Mouse (Mus musculus): ENCODE data around the gene Bivm. TPM values are rescaled to one million over a fixed set of nuclear protein-coding genes. Genes with fewer than 3 reads are reported as not detected.

Bivm gene
- 24.4 TPM for polyA plus RNA-seq (2014; fragmentation: Illumina TruSeq; extraction: RNeasy Lipid Tissue Mini Kit (QIAGEN cat#74804); ENCODE audit: low read depth, low replicate concordance)

DNA sequence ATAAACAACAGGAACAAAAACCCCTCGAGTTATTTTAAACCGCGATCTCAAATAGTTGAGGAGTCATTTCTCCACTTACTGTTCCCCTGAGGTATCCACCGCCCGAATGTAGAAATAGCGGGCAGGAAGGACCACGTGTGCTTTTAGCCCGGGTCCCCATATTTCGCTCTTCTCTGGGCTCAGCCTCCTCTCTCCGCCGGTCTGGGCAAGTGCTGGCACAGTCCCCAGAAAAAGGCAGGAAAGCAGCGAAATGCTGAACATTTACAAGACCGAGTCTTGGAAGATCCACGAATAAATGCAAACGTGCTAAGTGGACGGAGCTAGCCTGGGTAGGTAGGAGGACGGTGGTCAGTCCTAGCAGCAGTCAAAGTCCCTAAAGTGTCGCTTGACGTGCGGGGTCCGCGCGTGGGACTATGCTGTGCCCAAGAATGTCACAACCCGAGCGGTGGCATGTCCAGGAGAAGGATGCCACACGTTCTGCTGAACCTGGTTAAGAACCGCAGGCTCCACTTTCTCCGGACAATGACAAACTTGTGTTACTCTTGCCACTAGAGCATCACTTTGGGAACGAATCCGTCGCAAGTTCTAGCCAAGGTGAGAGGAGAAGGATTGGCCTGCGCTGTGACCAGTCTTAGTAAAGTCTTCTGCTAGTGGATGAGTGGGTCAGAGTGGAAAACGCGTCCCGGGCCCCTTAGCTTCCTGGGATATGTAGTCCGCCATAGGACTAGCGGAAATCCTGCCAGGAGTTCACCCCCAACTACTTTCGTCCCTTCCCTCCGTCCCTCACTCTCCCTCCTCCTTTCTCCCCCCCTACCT lies at the start of gene Bivm, which contains the start of gene Kdelc1:
Gene Bivm (plus strand): TSS at position 719 of the 816 bp plus-strand sequence.
Gene Kdelc1 (minus strand): TSS at position 570 of the 816 bp plus-strand sequence.

DNA sequence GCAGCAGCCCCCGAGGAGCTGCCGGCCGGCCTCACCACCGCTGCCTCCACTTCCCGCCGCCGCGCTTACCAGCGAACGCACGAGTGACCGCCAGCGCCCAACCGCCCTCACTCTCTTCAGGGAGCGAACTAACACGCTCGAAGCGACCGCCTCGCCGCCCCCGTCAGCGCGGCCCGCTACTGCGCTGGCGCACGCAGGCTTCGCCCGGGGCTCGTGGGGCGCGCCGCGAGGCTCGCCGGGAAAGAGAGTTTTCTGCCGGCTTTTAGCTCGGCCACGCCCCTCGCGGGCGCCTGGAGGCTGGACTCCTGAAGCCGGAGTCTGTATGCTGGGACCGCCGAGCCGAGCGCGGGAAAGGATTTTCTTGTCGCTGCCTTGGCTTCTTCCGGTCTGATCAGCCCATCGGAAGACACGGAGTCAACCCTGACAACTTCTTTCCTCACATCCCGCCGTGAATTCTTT lies 16.5 kb upstream of the Bivm start, which contains the start of gene Tex30:
Gene Tex30 (minus strand): TSS at position 183 of the 459 bp plus-strand sequence.

DNA sequence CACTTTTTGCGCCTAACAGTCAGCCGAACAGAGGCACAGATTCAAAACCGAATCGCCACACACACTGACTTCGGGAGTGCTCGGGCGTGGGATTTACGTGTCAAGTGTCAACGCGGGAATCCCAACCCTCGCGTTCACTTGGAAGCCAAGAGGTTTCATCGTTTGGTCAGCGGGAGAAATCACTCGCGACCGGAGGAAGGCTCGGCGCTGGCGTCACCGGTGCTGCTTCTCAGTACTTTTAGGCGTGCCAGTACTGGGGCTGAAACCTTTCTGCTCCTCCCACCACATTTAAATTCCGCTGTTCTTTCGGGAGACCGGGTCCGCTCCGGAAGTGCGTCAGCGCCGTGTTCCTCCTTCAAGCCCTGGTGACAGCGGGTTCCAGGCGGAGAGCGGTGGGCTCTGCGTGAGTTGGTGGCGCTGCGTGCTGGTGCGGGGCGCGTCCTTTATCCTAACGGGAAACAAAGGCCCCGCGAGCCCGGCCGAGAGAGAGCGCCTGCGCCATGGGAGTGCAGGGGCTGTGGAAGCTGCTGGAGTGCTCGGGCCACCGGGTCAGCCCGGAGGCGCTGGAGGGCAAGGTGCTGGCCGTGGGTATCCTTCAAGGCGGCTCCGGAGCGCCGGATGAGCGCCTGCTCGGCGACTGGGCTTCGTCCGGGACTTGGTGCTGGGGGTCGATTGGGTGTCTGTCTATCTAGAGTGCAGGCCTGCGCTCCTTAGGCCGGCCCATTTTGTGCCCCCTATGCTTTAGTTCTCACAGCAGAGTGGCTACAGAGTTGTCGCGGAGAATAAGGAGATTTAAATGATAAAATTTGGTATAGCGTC lies 29.0 kb downstream of the Bivm start, which contains the start of gene Ercc5:
Gene Ercc5 (plus strand): TSS at position 182 of the 819 bp plus-strand sequence.

Other genes starting within 250 kb of the Bivm start
- 45.5 TPM for gene Tpp2, start 185.3 kb upstream of the Bivm start, polyA plus RNA-seq (2014; fragmentation: Illumina TruSeq; extraction: RNeasy Lipid Tissue Mini Kit (QIAGEN cat#74804); ENCODE audit: low read depth, low replicate concordance)
- not detected for gene Mettl21c, start 98.9 kb upstream of the Bivm start, polyA plus RNA-seq (2014; fragmentation: Illumina TruSeq; extraction: RNeasy Lipid Tissue Mini Kit (QIAGEN cat#74804); ENCODE audit: low read depth, low replicate concordance)
- 0.05 TPM for gene Gm8251, start 57.0 kb upstream of the Bivm start, polyA plus RNA-seq (2014; fragmentation: Illumina TruSeq; extraction: RNeasy Lipid Tissue Mini Kit (QIAGEN cat#74804); ENCODE audit: low read depth, low replicate concordance)
- 25.1 TPM for gene Tex30, start 16.5 kb upstream of the Bivm start, polyA plus RNA-seq (2014; fragmentation: Illumina TruSeq; extraction: RNeasy Lipid Tissue Mini Kit (QIAGEN cat#74804); ENCODE audit: low read depth, low replicate concordance)
- gene Kdelc1, start 149 bp upstream of the Bivm start, polyA plus RNA-seq (2014; fragmentation: Illumina TruSeq; extraction: RNeasy Lipid Tissue Mini Kit (QIAGEN cat#74804); ENCODE audit: low read depth, low replicate concordance) = 10.6 TPM
- gene Ercc5, start 28.8 kb downstream of the Bivm start, polyA plus RNA-seq (2014; fragmentation: Illumina TruSeq; extraction: RNeasy Lipid Tissue Mini Kit (QIAGEN cat#74804); ENCODE audit: low read depth, low replicate concordance) = 15.0 TPM
- gene Mettl21e, start 100.0 kb downstream of the Bivm start, polyA plus RNA-seq (2014; fragmentation: Illumina TruSeq; extraction: RNeasy Lipid Tissue Mini Kit (QIAGEN cat#74804); ENCODE audit: low read depth, low replicate concordance) = not detected

Measured in liver, adult 10 weeks (tissue).